Mouse (Mus musculus): Measurements from ENCODE around the gene Lef1. TPM values are rescaled to one million over a fixed set of nuclear protein-coding genes. Genes with fewer than 3 reads are reported as not detected.

Gene Lef1
- total RNA-seq, 1 experiment from 2014 or later = 10.4 TPM

GRCm38 (mm10) chr3:131190671-131191367 lies 80.5 kb downstream of the Lef1 start:
- DNase-seq = no peak

- no peak for DNase-seq
These were observed 81.2 kb downstream of the Lef1 start for GRCm38 (mm10) chr3:131191454-131191853.

GRCm38 (mm10) chr3:131196050-131196449 lies 85.8 kb downstream of the Lef1 start:
- DNase-seq = no peak

GRCm38 (mm10) chr3:131196507-131197019 lies 86.3 kb downstream of the Lef1 start:
- no peak for DNase-seq

- no peak for DNase-seq
These were observed 88.7 kb downstream of the Lef1 start for GRCm38 (mm10) chr3:131198991-131199390.

GRCm38 (mm10) chr3:131199590-131200288 lies 89.5 kb downstream of the Lef1 start:
- no peak for DNase-seq

- DNase-seq = no peak
These were observed 92.0 kb downstream of the Lef1 start for GRCm38 (mm10) chr3:131202311-131202710.

- no peak for DNase-seq
These were observed 97.6 kb downstream of the Lef1 start for GRCm38 (mm10) chr3:131207846-131208245.

GRCm38 (mm10) chr3:131208265-131208891 lies 98.1 kb downstream of the Lef1 start:
- DNase-seq = no peak

GRCm38 (mm10) chr3:131212200-131212599 lies 101.9 kb downstream of the Lef1 start:
- no peak for DNase-seq

- no peak for DNase-seq
These were observed 103.9 kb downstream of the Lef1 start for GRCm38 (mm10) chr3:131214060-131214658.

- peak; percentile 74 for DNase-seq
These were observed 104.6 kb downstream of the Lef1 start for GRCm38 (mm10) chr3:131214841-131215240.

GRCm38 (mm10) chr3:131218636-131219390 lies 108.5 kb downstream of the Lef1 start:
- no peak for DNase-seq

GRCm38 (mm10) chr3:131228083-131228482 lies 117.8 kb downstream of the Lef1 start:
- DNase-seq = peak; percentile 36

GRCm38 (mm10) chr3:131237061-131237460 lies 126.8 kb downstream of the Lef1 start:
- DNase-seq = no peak

GRCm38 (mm10) chr3:131237785-131238633 lies 127.7 kb downstream of the Lef1 start:
- DNase-seq = peak; percentile 88

- peak; percentile 90 for DNase-seq
These were observed 135.7 kb downstream of the Lef1 start for GRCm38 (mm10) chr3:131245766-131246578.

GRCm38 (mm10) chr3:131246579-131247046 lies 136.3 kb downstream of the Lef1 start:
- DNase-seq = peak; percentile 54

- DNase-seq = no peak
These were observed 137.2 kb downstream of the Lef1 start for GRCm38 (mm10) chr3:131247447-131247846.

GRCm38 (mm10) chr3:131247851-131248250 lies 137.6 kb downstream of the Lef1 start:
- no peak for DNase-seq

All from adrenal gland, postnatal 14 days (tissue).